Mouse (Mus musculus) liver, adult 2 months (tissue): ENCODE measurements around the gene Ttll10.

ENCODE experiments used
- CTCF ChIP-seq: fragments of 200-500 bp; IDR thresholded peaks from 2 replicates; pipeline ENCODE4 v1.5.1; 2011; ENCODE audit warnings: low read depth, low read length, control low read depth
- POLR2A ChIP-seq: fragments of 200-500 bp; IDR thresholded peaks from 2 replicates; pipeline ENCODE4 v1.6.1; 2011; ENCODE audit warnings: low read length, control low read depth; ENCODE audit not compliant: insufficient read depth; ENCODE audit errors: extremely low read depth

GRCm38 (mm10) chr4:156019771-156020170, 39.4 kb downstream of the Ttll10 start:
- TF ChIP-seq CTCF (no peak), POLR2A (no peak)
